Mouse (Mus musculus): Measurements from ENCODE around the gene Plekho2.

- TF ChIP-seq MAX (IDR thresholded peaks at IDR 0.05; ENCODE audit: low read depth) (no peak), POLR2AphosphoS2 (IDR thresholded peaks at IDR 0.05; ENCODE audit: insufficient read length, low read depth) (no peak), POLR2A (IDR thresholded peaks at IDR 0.05; ENCODE audit: insufficient read length, low read depth) (no peak), TCF12 (IDR thresholded peaks at IDR 0.05; ENCODE audit: insufficient read depth, poor library complexity, severe bottlenecking) (no peak)
These were observed 1.0 kb downstream of the Plekho2 start for GRCm38 (mm10) chr9:65578801-65579249.
